Mouse (Mus musculus): Measurements from ENCODE around the gene Myo3b. TPM values are rescaled to one million over a fixed set of nuclear protein-coding genes. Genes with fewer than 3 reads are reported as not detected.

The Myo3b gene
- polyA plus RNA-seq (2012; rRNA removed) = 0.08 TPM in 1 of 2 replicates, not detected in the other

DNA sequence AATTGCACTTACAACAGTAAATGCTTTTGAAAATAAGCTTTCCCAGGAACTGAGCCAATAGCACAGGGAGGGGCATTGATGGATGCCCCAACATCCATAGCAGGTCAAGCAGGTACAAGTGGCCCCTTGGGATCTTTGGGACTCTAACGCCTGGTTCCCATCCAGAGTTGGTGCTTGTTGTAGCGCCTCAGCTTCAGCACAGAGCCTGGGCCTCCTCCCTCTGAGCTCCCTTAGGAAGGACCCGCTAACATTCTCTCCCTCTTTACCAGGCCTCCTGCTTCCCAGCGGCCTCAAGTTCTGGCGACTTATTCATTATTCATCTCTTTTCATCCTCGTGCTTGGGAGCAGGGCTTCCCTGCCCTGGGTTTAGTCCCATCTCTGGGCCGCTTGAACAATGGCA, at the start of gene Myo3b:
Gene Myo3b (plus strand): TSS at position 375 of the 400 bp plus-strand sequence.

Other genes starting within 250 kb of the Myo3b start
- gene Ccdc173, start 249.6 kb upstream of the Myo3b start, polyA plus RNA-seq (2012; rRNA removed) = not detected in 2 replicates
- 19.3 and 42.6 TPM in 2 replicates for gene Phospho2, start 249.5 kb upstream of the Myo3b start, polyA plus RNA-seq (2012; rRNA removed)
- 1.4 and 2.0 TPM in 2 replicates for gene Klhl23, start 217.2 kb upstream of the Myo3b start, polyA plus RNA-seq (2012; rRNA removed)
- gene Ssb, start 177.6 kb upstream of the Myo3b start, polyA plus RNA-seq (2012; rRNA removed) = 0.08 and 0.18 TPM in 2 replicates
- 4.4 and 5.3 TPM in 2 replicates for gene Mettl5, start 153.5 kb upstream of the Myo3b start, polyA plus RNA-seq (2012; rRNA removed)
- 5.9 TPM in 2 replicates for gene Ubr3, start 141.9 kb upstream of the Myo3b start, polyA plus RNA-seq (2012; rRNA removed)